Mouse (Mus musculus): ENCODE results near the gene Gm156. TPM values are rescaled to one million over a fixed set of nuclear protein-coding genes. Genes with fewer than 3 reads are reported as not detected.

The Gm156 gene
- total and polyA plus RNA-seq, 3 experiments: not detected

DNA sequence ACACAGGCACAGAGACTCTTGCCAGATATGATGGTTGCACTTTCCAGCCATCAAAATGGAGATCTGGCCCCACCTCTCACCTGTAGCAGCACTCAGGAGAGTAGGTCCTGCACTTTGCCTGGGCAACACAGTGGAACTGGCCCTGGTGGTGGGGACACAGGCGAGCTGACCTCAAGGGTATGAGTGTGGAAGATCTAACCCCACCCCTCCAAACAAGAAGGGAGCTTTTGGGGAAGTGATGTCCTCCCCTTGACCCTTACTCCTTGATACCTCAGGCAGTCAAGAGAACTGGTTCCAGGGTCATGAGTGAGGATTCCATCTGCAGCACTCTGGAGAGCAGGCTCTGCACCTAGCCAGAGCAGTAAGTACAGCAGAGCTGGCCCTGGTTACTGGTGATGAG, 62.7 kb downstream of the Gm156 start:
- no peaks in the 10 kb centered on the region for H3K9me3 ChIP-seq (replicated peaks; ENCODE audit: low read length)
- in situ Hi-C loops (cut with MboI; ENCODE audit: low pct_ligation_motif_present, low pct_unique_long_range_greater_than_20kb, low sequenced_read_pairs): no loop called here
- H3K4me2 ChIP-seq (ENCODE audit: insufficient read depth, low read depth, poor library complexity, severe bottlenecking): no peak overlapping the region

GRCm38 (mm10) chr6:129720487-129720886, 63.6 kb downstream of the Gm156 start:
- no peak for TF ChIP-seq MYC (IDR thresholded peaks at IDR 0.05; ENCODE audit: low read depth, low read length)
- TF ChIP-seq JUND (conservative IDR thresholded peaks at IDR 0.05; ENCODE audit: low read depth, low read length): no peak
- TF ChIP-seq MAFK (IDR thresholded peaks at IDR 0.05; ENCODE audit: insufficient replicate concordance, low read length): no peak
- TF ChIP-seq KAT2A (IDR thresholded peaks at IDR 0.05; ENCODE audit: insufficient replicate concordance, low read length): no peak
- TF ChIP-seq ZNF384 (IDR thresholded peaks at IDR 0.05; ENCODE audit: low read depth, low read length): no peak
- TF ChIP-seq SIN3A (IDR thresholded peaks at IDR 0.05; ENCODE audit: low read length): no peak
- no peak for TF ChIP-seq USF2 (conservative IDR thresholded peaks at IDR 0.05; ENCODE audit: low read depth, low read length)
- no peak for TF ChIP-seq TCF12 (IDR thresholded peaks at IDR 0.05; ENCODE audit: low read depth, low read length)
- no peak for TF ChIP-seq E2F4 (IDR thresholded peaks at IDR 0.05; ENCODE audit: insufficient replicate concordance, low read depth, low read length)
- TF ChIP-seq RAD21 (IDR thresholded peaks at IDR 0.05; ENCODE audit: low read depth, low read length): no peak
- no peak for TF ChIP-seq ZKSCAN1 (IDR thresholded peaks at IDR 0.05; ENCODE audit: borderline replicate concordance, low read depth, low read length)
- no peak for TF ChIP-seq GABPA (IDR thresholded peaks at IDR 0.05; ENCODE audit: insufficient replicate concordance, low read depth, low read length)
- TF ChIP-seq NRF1 (IDR thresholded peaks at IDR 0.05; ENCODE audit: low read depth, low read length): no peak
- TF ChIP-seq CHD2 (IDR thresholded peaks at IDR 0.05; ENCODE audit: low read length): no peak
- TF ChIP-seq MAZ (IDR thresholded peaks at IDR 0.05; ENCODE audit: low read depth, low read length): no peak
- TF ChIP-seq PAX5 (IDR thresholded peaks at IDR 0.05; ENCODE audit: low read length): no peak
- TF ChIP-seq JUN (IDR thresholded peaks at IDR 0.05; ENCODE audit: insufficient read depth, low read depth, low read length): no peak
- TF ChIP-seq MAX (IDR thresholded peaks at IDR 0.05; ENCODE audit: low read length): no peak
- Histone ChIP-seq H3K9ac (ENCODE audit: insufficient read depth, low read depth) (no peak overlapping the region), H3K27me3 (replicated peaks) (no peaks in the 10 kb centered on the region), H3K36me3 (replicated peaks in 1 of 2; ENCODE audit: control insufficient read depth in 1 of 2, insufficient read depth in 1 of 2, low read length in 1 of 2) (no peaks in the 10 kb centered on the region), H3K4me3 (replicated peaks in 1 of 3; ENCODE audit: low read depth in 2 of 3, low read length in 2 of 3, poor library complexity in 1 of 3) (no peak overlapping the region), H3K9me3 (replicated peaks; ENCODE audit: low read length) (no peaks in the 10 kb centered on the region), H3K79me2 (replicated peaks; ENCODE audit: control insufficient read depth, extremely low read depth, insufficient read depth, poor library complexity, severe bottlenecking) (no peaks in the 10 kb centered on the region), H3K27ac (ENCODE audit: insufficient read depth, low read depth) (no peak overlapping the region), H3K4me2 (ENCODE audit: insufficient read depth, low read depth, poor library complexity, severe bottlenecking) (no peak overlapping the region), H3K4me1 (ENCODE audit: control insufficient read depth in 1 of 2, insufficient read depth in 2 of 2) (no peaks in the 10 kb centered on the region)
- DNase-seq (ENCODE audit: extremely low read depth): no peak
- dilution Hi-C loops (cut with MboI; ENCODE audit: extremely low pct_ligation_motif_present, extremely low pct_unique_long_range_greater_than_20kb, low sequenced_read_pairs): no loop called here
- in situ Hi-C loops (cut with MboI; ENCODE audit: low pct_ligation_motif_present, low pct_unique_long_range_greater_than_20kb, low sequenced_read_pairs): no loop called here

More for the DNA sequence above, 62.7 kb downstream of the Gm156 start:
- Histone ChIP-seq H3K4me3 (replicated peaks in 1 of 3; ENCODE audit: low read depth in 2 of 3, low read length in 2 of 3, poor library complexity in 1 of 3) (no peak overlapping the region), H3K4me1 (ENCODE audit: control insufficient read depth in 1 of 2, insufficient read depth in 2 of 2) (no peaks in the 10 kb centered on the region), H3K27ac (ENCODE audit: insufficient read depth, low read depth) (no peak overlapping the region), H3K9ac (ENCODE audit: insufficient read depth, low read depth) (no peak overlapping the region), H3K79me2 (replicated peaks; ENCODE audit: control insufficient read depth, extremely low read depth, insufficient read depth, poor library complexity, severe bottlenecking) (no peaks in the 10 kb centered on the region), H3K27me3 (replicated peaks) (no peaks in the 10 kb centered on the region), H3K36me3 (replicated peaks in 1 of 2; ENCODE audit: control insufficient read depth in 1 of 2, insufficient read depth in 1 of 2, low read length in 1 of 2) (no peaks in the 10 kb centered on the region)
- DNase-seq (ENCODE audit: extremely low read depth): no peak
- TF ChIP-seq RCOR1 (conservative IDR thresholded peaks at IDR 0.05; ENCODE audit: low read depth, low read length) (no peak), JUND (conservative IDR thresholded peaks at IDR 0.05; ENCODE audit: low read depth, low read length) (no peak), MXI1 (IDR thresholded peaks at IDR 0.05; ENCODE audit: low read depth, low read length) (no peak), RAD21 (IDR thresholded peaks at IDR 0.05; ENCODE audit: low read depth, low read length) (no peak), MYC (IDR thresholded peaks at IDR 0.05; ENCODE audit: low read depth, low read length) (no peak), ETS1 (conservative IDR thresholded peaks at IDR 0.05; ENCODE audit: low read depth, low read length) (no peak), BHLHE40 (IDR thresholded peaks at IDR 0.05; ENCODE audit: low read depth, low read length) (no peak), HCFC1 (IDR thresholded peaks at IDR 0.05; ENCODE audit: low read depth, low read length) (no peak), ELF1 (IDR thresholded peaks at IDR 0.05; ENCODE audit: low read depth, low read length) (no peak), CHD2 (IDR thresholded peaks at IDR 0.05; ENCODE audit: low read length) (no peak), MEF2A (IDR thresholded peaks at IDR 0.05; ENCODE audit: borderline replicate concordance, low read depth, low read length) (no peak), SIN3A (IDR thresholded peaks at IDR 0.05; ENCODE audit: low read length) (no peak)
- dilution Hi-C loops (cut with MboI; ENCODE audit: extremely low pct_ligation_motif_present, extremely low pct_unique_long_range_greater_than_20kb, low sequenced_read_pairs): no loop called here

Measured in CH12.LX (cell line).